Mouse (Mus musculus): ENCODE results near the gene Cntfr. TPM values are rescaled to one million over a fixed set of nuclear protein-coding genes. Genes with fewer than 3 reads are reported as not detected.
A peak's percentile ranks its signal among the peaks of the same experiment; 100 is the strongest.
"Not testable (repeated sequence)": the region's sequence is repeated elsewhere in the genome, so short reads cannot be mapped to it uniquely, and the experiment has no call there.

The Cntfr gene
- polyA plus RNA-seq, 1 experiment, result not detected

DNA sequence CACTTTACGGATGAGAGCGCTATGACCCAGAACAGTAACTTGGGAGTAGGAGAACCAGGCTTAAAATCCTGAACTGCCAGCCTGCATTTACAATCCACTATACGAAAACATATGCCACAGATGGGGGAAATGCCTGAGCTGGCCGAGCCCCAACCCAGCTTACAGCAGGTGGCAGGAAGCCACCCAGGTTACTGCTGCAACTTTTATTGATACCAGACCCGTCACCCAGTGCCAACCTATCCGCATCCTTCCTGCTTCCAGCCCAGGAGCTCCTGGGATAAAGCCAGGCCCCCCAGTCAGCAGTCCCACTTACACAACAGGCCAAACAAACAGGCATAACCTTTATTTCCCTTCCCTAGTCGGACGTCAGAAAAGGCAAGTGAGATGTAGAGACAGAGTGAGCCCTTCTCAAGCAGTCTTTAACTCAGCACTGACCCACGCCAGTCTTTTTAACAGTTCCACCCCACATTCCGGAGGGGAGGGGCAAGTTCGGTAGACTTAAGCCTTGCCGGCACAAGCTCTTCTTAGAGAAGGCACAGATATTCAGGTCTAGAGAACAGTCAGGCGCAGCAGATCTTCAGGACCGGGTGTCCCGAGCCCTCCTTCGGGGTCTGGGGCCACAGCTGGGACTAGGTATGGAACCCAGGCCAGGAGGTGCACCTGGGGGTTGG, 15.0 kb upstream of the Cntfr start:
- Histone ChIP-seq H3K4me3 (ENCODE audit: insufficient read depth, low read length) (peak overlapping the region; percentile 82), H3K27ac (ENCODE audit: insufficient read depth, low read depth, low read length) (no peak overlapping the region), H3K4me1 (ENCODE audit: control insufficient read depth, insufficient read depth, low read length) (peaks cover 5% of the 10 kb centered on the region)
- TF ChIP-seq POLR2A (IDR thresholded peaks at IDR 0.05; ENCODE audit: borderline replicate concordance, low read depth, low read length) (no peak), CTCF (IDR thresholded peaks at IDR 0.05; ENCODE audit: low read depth, low read length) (no peak)

DNA sequence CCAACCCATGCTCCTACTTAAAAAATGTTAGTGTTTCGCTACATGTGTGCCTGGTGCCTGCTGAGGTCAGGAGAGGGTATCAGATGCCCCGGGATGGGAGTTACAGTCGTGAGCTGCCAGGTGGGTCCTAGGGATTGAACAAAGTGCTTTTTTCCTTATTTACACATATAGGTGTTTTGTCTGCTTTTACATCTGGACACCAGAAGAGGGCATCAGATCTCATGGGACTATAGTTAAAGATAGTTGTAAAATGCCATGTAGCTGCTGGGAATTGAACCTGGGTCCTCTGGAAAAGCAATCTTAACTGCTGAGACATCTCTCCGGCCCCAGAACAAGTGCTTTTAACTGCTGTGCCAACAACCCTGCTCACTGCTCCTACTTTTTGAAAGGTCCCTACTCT, 13.3 kb upstream of the Cntfr start:
- TF ChIP-seq CTCF (IDR thresholded peaks at IDR 0.05; ENCODE audit: low read depth, low read length) (0 out of 2 replicates have a peak, but pooled peaks have one; percentile 13), POLR2A (IDR thresholded peaks at IDR 0.05; ENCODE audit: borderline replicate concordance, low read depth, low read length) (no peak)
- Histone ChIP-seq H3K27ac (ENCODE audit: insufficient read depth, low read depth, low read length) (no peak overlapping the region), H3K4me1 (ENCODE audit: control insufficient read depth, insufficient read depth, low read length) (peaks cover 5% of the 10 kb centered on the region), H3K4me3 (ENCODE audit: insufficient read depth, low read length) (no peak overlapping the region)

GRCm38 (mm10) chr4:41708192-41708745, 11.4 kb upstream of the Cntfr start:
- Histone ChIP-seq H3K27ac (ENCODE audit: insufficient read depth, low read depth, low read length) (no peak overlapping the region), H3K4me3 (ENCODE audit: insufficient read depth, low read length) (no peak overlapping the region), H3K4me1 (ENCODE audit: control insufficient read depth, insufficient read depth, low read length) (peaks cover 5% of the 10 kb centered on the region)
- TF ChIP-seq CTCF (IDR thresholded peaks at IDR 0.05; ENCODE audit: low read depth, low read length) (no peak), POLR2A (IDR thresholded peaks at IDR 0.05; ENCODE audit: borderline replicate concordance, low read depth, low read length) (no peak)

DNA sequence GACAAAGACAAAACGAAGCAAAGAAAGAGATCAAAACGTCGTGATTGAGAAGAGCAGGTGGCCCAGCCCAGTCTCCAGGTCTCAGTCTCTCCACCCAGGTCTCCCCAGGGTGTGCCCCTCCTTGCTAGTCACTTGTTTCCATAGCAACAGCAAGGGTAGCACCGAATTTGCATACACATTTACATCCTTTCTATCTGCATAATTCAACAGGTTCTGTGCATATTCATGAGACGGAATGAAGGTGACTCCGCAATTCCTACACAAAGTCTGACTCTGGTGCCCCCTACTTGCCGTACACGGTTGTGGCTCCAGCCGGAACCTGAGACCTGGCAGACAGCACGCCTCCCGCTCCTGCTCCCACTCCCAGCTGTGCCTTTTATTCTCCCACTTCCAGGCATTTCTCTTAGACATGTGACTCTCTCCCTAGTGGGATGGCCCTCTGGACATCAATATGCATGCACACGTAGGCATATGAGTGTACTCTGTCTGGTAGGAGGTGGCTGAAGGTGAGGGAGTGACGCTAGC, 10.2 kb upstream of the Cntfr start:
- Histone ChIP-seq H3K4me3 (ENCODE audit: insufficient read depth, low read length) (no peak overlapping the region), H3K27ac (ENCODE audit: insufficient read depth, low read depth, low read length) (no peak overlapping the region), H3K4me1 (ENCODE audit: control insufficient read depth, insufficient read depth, low read length) (peaks cover 2% of the 10 kb centered on the region)
- peak; percentile 50; the same call in 1 of the 2 replicates for TF ChIP-seq CTCF (IDR thresholded peaks at IDR 0.05; ENCODE audit: low read depth, low read length)
- no peak for TF ChIP-seq POLR2A (IDR thresholded peaks at IDR 0.05; ENCODE audit: borderline replicate concordance, low read depth, low read length)

DNA sequence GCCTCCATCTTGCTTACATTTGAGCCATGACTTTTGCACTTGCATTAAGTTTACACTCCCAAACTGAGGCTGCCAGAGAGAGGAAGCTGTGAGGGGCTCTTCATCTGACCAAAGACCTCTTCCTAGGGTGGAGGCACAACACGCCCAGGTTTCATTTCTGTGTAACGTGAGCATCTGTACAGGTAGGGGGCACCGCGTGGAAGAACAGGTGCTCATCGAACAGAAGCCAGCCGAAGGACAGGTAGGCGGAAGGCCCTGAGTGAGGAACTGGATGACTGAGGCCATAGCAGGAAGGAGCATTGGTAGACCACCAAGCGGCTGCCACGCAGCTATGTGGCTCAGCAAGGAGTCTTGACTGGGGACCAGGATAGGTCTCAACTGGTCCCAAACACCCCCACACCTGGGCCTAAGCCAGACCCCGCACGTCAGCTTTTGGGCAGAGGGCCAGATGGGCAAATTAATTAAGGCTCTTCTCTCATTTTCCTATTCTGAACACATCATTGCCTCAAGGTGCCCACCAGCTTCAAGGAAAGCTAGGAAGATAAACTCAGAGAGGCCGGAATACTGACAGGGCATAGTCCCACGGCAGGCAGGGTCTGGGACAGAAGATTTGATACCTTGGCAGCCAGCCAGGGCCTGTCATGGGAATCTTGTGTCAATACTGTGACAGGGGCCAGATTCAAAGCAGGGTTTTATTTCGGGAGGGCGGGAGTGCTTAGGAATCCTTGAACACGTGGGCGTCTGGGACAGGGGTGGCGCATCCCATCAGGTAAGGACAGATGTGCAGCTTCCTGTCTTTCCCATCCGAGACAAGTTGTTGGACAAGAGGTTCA, 9.2 kb upstream of the Cntfr start:
- TF ChIP-seq POLR2A (IDR thresholded peaks at IDR 0.05; ENCODE audit: borderline replicate concordance, low read depth, low read length) (no peak), CTCF (IDR thresholded peaks at IDR 0.05; ENCODE audit: low read depth, low read length) (no peak)

GRCm38 (mm10) chr4:41704651-41705050, 7.8 kb upstream of the Cntfr start:
- no peak overlapping the region for H3K4me3 ChIP-seq (ENCODE audit: insufficient read depth, low read length)
- H3K4me1 ChIP-seq (ENCODE audit: control insufficient read depth, insufficient read depth, low read length), result no peaks in the 10 kb centered on the region
- no peak for TF ChIP-seq CTCF (IDR thresholded peaks at IDR 0.05; ENCODE audit: low read depth, low read length)
- TF ChIP-seq POLR2A (IDR thresholded peaks at IDR 0.05; ENCODE audit: borderline replicate concordance, low read depth, low read length), result no peak
- no peak overlapping the region for H3K27ac ChIP-seq (ENCODE audit: insufficient read depth, low read depth, low read length)

More for the DNA sequence above, 9.2 kb upstream of the Cntfr start:
- Histone ChIP-seq H3K4me3 (ENCODE audit: insufficient read depth, low read length) (no peak overlapping the region), H3K4me1 (ENCODE audit: control insufficient read depth, insufficient read depth, low read length) (no peaks in the 10 kb centered on the region), H3K27ac (ENCODE audit: insufficient read depth, low read depth, low read length) (no peak overlapping the region)

GRCm38 (mm10) chr4:41702226-41702625, 5.3 kb upstream of the Cntfr start:
- H3K4me1 ChIP-seq (ENCODE audit: control insufficient read depth, insufficient read depth, low read length); H3K27ac ChIP-seq (ENCODE audit: insufficient read depth, low read depth, low read length); H3K4me3 ChIP-seq (ENCODE audit: insufficient read depth, low read length): not testable (repeated sequence)

GRCm38 (mm10) chr4:41700224-41700623, 3.3 kb upstream of the Cntfr start:
- not testable (repeated sequence) for H3K4me1 ChIP-seq (ENCODE audit: control insufficient read depth, insufficient read depth, low read length); H3K4me3 ChIP-seq (ENCODE audit: insufficient read depth, low read length); H3K27ac ChIP-seq (ENCODE audit: insufficient read depth, low read depth, low read length)

GRCm38 (mm10) chr4:41699783-41700182, 2.9 kb upstream of the Cntfr start, which contains the start of gene Il11ra1:
Il11ra1 (plus strand) TSS chr4:41699989.
- not testable (repeated sequence) for H3K27ac ChIP-seq (ENCODE audit: insufficient read depth, low read depth, low read length); H3K4me1 ChIP-seq (ENCODE audit: control insufficient read depth, insufficient read depth, low read length); H3K4me3 ChIP-seq (ENCODE audit: insufficient read depth, low read length)

- H3K4me3 ChIP-seq (ENCODE audit: insufficient read depth, low read length); H3K27ac ChIP-seq (ENCODE audit: insufficient read depth, low read depth, low read length); H3K4me1 ChIP-seq (ENCODE audit: control insufficient read depth, insufficient read depth, low read length): not testable (repeated sequence)
Measured at GRCm38 (mm10) chr4:41698421-41699016, 1.6 kb upstream of the Cntfr start.

DNA sequence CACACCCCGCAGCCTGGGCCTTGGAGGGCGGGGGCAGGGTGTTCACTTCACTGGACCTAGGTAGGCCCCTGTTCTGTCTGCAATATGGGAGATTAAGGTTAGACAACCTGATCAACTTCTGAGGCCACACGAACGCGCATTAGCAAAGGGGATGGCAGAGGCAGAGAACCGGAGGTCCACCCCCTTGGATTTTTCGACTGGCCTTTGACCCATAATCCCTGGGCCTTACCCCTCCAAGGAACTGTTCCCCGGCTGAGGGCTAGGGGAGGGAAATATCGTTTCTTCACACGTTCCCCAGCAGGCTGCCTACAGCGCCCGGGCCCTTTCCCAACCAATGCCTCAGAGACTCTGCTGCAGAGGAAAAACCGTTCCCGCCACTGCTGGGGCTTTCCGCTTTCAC, 437 bp downstream of the Cntfr start:
- H3K27ac ChIP-seq (ENCODE audit: insufficient read depth, low read depth, low read length); H3K4me1 ChIP-seq (ENCODE audit: control insufficient read depth, insufficient read depth, low read length): not testable (repeated sequence)
- 0 out of 2 replicates have a peak overlapping the region, but pooled peaks have one; percentile 14 for H3K4me3 ChIP-seq (ENCODE audit: insufficient read depth, low read length)

GRCm38 (mm10) chr4:41695800-41696199, 1.1 kb downstream of the Cntfr start:
- H3K4me3 ChIP-seq (ENCODE audit: insufficient read depth, low read length); H3K4me1 ChIP-seq (ENCODE audit: control insufficient read depth, insufficient read depth, low read length); H3K27ac ChIP-seq (ENCODE audit: insufficient read depth, low read depth, low read length): not testable (repeated sequence)

- not testable (repeated sequence) for H3K4me3 ChIP-seq (ENCODE audit: insufficient read depth, low read length); H3K4me1 ChIP-seq (ENCODE audit: control insufficient read depth, insufficient read depth, low read length); H3K27ac ChIP-seq (ENCODE audit: insufficient read depth, low read depth, low read length)
Measured at GRCm38 (mm10) chr4:41693511-41693910, 3.4 kb downstream of the Cntfr start.

DNA sequence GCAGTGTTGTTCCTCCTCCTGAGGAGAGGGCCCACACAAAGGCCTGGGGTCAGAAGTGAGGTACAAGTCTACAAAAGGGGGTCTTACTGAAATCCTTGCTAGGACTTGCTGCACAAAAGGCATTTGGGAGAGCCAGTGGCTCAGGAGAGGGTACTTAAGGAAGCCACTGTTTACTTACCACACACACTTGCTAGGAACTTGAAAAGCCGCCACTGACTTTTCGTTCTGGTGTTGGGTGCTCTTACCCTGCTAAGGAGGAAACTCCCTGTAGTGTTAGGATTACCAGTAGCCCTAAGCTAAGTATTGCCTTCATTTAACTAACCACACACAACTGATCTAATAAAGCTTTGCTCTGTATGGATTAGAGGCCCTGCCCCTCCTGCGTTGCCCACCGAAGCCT, 6.9 kb downstream of the Cntfr start:
- not testable (repeated sequence) for H3K4me3 ChIP-seq (ENCODE audit: insufficient read depth, low read length); H3K4me1 ChIP-seq (ENCODE audit: control insufficient read depth, insufficient read depth, low read length)

More for the DNA sequence above, 6.9 kb downstream of the Cntfr start:
- not testable (repeated sequence) for H3K27ac ChIP-seq (ENCODE audit: insufficient read depth, low read depth, low read length)
